Mouse (Mus musculus) left cerebral cortex, adult 2 months (tissue): ENCODE results near the gene Samd13. TPM values are rescaled to one million over a fixed set of nuclear protein-coding genes. Genes with fewer than 3 reads are reported as not detected.

Source experiments
- DNase-seq, 2 experiments: peaks; one replicate each; pipeline ENCODE4 v3.0.0; 2021 to 2022; ENCODE audit warnings: low spot score in 2 of 2, mixed read lengths in 1 of 2; ENCODE audit errors: extremely low spot score in 1 of 2
- H3K27ac ChIP-seq: fragments of 200-600 bp; 2 replicates; pipeline ENCODE4 v1.8.1; 2022
- H3K4me3 ChIP-seq: fragments of 200-600 bp; 2 replicates; pipeline ENCODE4 v1.8.1; 2022
- CTCF ChIP-seq: fragments of 200-600 bp; IDR thresholded peaks from 2 replicates; pipeline ENCODE4 v1.8.1; 2022; ENCODE audit warnings: antibody characterized with exemption, mild to moderate bottlenecking, moderate library complexity
- intact Hi-C: fragments of 180-260 bp; cut with DNase I; formaldehyde crosslinking; loops from one replicate; pipeline ENCODE4 v1.15.1; 2025
- total RNA-seq, 2 experiments: library from RNA; stranded (reverse); gene quantifications; 2 replicates each; pipeline ENCODE4 v1.2.3; 2021

The Samd13 gene
- total RNA-seq, 2 experiments from 2014 or later: 0.28 to 0.45 TPM

DNA sequence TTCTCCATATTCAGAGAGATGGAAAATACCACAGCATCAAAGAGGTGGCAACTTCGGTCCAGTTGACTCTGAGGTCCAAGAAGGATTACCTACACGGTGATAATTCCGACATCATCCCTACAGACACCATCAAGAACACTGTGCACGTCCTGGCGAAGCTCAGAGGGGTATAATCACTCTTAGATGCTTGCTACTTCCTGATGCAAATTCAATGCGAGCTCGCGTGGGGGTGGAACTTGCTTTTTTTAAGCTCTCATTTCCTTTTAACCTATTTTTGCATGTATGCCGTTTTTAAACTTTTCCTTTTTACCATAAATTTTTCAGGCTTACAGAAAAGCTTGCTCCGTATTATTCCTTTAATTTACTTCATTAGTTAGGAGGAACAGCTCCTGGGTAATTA lies 75.1 kb downstream of the Samd13 start:
- intact Hi-C loops: no loop called here
- Histone ChIP-seq H3K27ac (peak overlapping the region; percentile 51; the same call in 1 of the 2 replicates), H3K4me3 (no peak overlapping the region)
- TF ChIP-seq CTCF: no peak
- peak in 1 of 2 experiments; percentile 39 for DNase-seq

DNA sequence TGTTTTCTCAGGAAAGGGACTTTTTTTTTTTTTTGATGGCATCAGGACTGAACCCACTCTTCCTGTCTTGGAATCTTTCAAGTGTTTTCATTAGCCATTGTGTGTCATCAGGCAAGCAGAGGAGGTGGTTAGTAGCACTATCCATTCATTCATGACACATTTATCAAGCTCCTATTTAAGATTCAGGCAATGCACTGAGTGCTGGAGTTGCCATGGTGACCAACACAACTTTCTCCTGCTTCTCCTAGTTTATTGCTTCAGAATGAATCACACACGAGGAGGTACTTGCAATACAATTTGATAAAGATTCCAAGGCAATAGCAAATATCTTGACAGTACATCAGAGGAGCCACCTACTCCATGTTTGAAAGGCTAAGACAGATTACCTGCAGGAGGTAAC lies 78.0 kb downstream of the Samd13 start:
- Histone ChIP-seq H3K4me3 (no peak overlapping the region), H3K27ac (peak overlapping the region; percentile 63)
- no peak for TF ChIP-seq CTCF
- intact Hi-C loops: no loop called here
- DNase-seq: peak in 1 of 2 experiments; percentile 56

DNA sequence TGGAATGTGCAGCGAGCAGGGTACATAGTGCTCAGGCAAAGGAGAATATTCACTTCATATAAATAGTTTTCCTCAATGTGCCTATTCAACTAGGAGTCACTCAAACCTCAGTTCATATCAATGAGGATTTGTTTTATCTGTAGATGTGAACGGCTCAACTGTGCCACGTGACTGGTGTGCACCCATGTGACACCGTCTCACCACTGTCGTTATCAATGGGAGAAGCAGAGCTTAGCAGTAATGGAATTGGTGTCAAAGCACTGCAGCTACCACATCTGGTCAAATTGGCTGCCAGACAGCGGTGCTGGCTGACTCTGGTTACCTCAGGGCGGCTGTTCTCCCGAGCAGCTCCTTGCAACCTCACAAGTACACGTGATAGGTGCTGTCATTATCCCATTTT lies 80.7 kb downstream of the Samd13 start:
- intact Hi-C loops: no loop called here
- TF ChIP-seq CTCF: no peak
- no peak for DNase-seq
- H3K27ac ChIP-seq: no peak overlapping the region
- no peak overlapping the region for H3K4me3 ChIP-seq

DNA sequence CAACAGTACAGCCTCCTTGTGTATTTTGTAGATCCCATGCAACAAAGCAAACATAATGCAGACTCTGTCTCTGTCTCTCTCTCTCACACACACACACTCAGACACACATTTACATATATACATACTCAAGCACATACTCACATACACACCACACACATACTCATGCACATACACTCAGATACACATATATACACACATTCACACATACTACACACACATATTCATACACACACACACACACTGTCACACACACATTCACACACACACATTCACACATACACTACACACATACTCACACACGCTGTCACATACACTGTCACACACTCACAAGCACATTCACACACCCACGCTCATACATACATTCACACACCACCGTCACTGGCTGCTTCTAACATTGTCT lies 82.9 kb downstream of the Samd13 start:
- intact Hi-C loops: no loop called here
- DNase-seq: no peak
- no peak for TF ChIP-seq CTCF

DNA sequence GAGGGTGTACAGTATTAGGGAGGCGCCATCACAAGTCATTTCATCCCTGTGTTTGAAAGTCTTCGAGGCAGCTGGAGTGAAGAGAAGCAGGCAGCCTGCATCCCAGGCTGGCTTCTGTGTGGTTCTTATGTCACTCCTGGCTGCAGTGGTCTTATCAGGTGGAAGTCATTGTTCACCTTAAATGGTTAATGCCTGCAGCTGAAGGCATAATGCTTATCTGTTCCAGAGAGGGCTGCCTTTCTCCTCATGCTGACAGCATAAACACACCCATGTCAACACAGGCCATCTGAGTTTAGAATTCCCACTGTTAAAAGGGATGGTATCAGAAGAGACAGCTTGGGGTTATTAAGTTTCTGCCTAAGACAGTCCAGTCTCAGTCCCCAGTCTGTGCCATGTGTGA lies 84.2 kb downstream of the Samd13 start:
- no peak for TF ChIP-seq CTCF
- intact Hi-C loops: no loop called here

More for the DNA sequence above, 82.9 kb downstream of the Samd13 start:
- Histone ChIP-seq H3K27ac (no peak overlapping the region), H3K4me3 (no peak overlapping the region)

DNA sequence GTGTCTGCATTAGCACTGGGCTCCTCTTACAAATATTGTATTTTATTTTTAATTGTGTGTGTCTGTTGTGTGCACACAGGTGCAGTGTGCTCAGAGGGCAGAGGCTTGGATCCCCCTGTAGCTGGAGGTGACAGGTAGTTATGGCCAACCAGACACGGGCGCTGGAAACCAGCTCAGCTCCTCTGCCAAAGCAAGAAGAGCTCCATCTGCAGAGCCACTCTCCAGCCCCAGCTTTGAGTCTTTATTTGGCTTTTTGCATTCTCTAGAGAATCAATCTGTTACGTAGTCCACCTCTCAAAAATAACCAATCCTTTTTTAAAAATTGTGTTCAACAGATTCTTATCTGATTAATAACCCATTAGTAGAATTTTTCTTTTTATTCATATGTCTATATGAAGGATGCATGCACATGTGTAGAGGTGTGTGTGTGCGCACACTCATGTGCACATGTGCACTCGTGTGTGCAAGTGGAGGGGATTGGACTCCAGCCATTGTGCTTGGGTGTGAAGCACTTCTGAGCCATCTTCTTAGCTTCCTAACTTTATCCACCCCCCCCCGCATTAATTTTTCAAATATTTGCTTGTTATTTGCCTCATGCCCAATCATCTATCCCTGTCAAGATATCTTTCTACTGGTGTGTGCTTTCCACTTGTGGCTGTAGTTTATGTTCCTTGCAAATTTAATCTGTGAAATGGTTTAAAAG lies 86.0 kb downstream of the Samd13 start:
- Histone ChIP-seq H3K27ac (peak overlapping the region; percentile 75), H3K4me3 (no peak overlapping the region)
- TF ChIP-seq CTCF: no peak
- intact Hi-C loops: loop anchor here (1.0 to 2.0 kb wide), 2 partner anchors 21 to 31 kb away; no protein-coding TSS in a partner anchor
- no peak for DNase-seq

More for the DNA sequence above, 84.2 kb downstream of the Samd13 start:
- DNase-seq: no peak
- Histone ChIP-seq H3K4me3 (no peak overlapping the region), H3K27ac (no peak overlapping the region)

DNA sequence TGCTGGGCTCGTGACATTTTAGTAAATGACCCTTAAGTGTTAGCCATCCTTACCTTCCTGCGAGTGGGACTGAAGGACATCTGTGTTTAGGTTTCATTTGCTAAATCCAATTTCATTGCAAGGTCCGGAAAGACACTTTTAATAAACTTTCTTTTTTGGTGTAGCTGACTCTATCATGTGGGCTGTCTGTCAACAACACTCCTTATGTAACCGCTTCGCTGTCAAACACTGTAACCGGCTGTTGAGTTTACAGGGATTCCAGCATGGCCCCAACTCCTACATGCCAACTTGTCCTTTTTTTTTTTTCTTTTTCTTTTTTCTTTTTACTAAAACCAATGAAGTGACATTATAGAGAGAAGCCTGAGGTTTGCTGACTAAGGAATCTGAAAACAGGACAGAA lies 87.0 kb downstream of the Samd13 start:
- no peak for TF ChIP-seq CTCF
- Histone ChIP-seq H3K4me3 (no peak overlapping the region), H3K27ac (peak overlapping the region; percentile 75)
- DNase-seq: no peak
- intact Hi-C loops: loop anchor here (2.0 kb wide), 1 partner anchor 30 kb away; no protein-coding TSS in a partner anchor

DNA sequence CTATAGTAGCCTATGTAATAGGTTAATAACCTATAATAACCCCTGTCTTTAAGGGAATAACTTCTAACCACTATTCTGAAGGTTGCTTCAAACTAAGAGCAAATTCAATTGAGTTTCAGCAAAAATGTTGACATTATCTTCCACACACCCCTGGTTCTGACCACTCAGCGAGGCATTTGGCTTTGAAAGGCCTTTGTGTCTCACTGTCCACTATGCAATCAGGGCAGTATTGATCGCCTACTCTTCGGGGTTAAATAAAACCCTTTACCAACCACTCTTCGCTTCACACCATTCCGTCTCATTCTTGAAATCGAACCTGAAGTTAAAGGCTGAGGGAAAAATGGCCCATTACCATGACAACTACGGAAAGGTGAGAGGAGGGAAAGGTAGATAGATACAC lies 88.5 kb downstream of the Samd13 start:
- H3K4me3 ChIP-seq: no peak overlapping the region
- no peak overlapping the region for H3K27ac ChIP-seq
- TF ChIP-seq CTCF: no peak
- no peak for DNase-seq
- intact Hi-C loops: no loop called here

DNA sequence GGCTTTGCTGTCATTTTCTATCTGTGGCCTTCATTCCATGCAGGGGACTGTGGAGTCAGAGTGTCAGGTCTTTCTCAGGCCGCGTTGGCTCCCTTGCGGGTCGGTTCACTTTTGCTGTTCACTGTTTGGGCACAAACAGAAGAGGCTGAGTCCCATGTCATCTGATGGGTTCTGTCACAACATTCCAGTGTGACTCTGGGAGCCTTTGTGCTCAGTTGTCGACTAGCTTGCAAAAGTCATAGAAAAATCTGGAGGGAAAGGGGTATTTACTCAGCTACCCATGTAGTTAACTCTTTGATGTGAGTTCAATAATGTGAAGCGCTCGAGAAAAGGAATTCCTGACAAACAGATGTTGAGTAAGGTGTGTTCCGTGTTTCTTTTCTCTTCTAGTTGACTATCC lies 89.0 kb downstream of the Samd13 start:
- TF ChIP-seq CTCF: no peak
- intact Hi-C loops: no loop called here
- Histone ChIP-seq H3K27ac (no peak overlapping the region), H3K4me3 (no peak overlapping the region)
- no peak for DNase-seq

DNA sequence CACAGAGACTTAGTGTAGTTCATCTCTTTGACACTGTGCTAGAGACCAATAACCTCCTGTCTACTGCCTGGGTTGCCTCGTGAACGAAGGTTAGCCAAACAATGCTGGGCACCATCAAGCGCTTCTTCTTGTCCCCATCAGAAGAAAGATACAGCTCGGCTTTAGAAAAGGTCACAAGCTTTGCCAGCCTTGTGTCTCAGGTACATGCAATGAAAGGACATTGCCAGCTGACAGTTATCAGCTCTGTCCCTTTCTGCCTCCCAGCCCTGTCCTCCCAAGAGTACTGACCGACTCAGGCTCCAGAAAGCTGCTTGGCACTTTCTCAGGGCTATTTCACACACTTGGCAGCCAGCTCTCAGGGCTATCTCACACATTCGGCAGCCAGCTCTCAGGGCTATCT lies 90.0 kb downstream of the Samd13 start:
- TF ChIP-seq CTCF: no peak
- no peak overlapping the region for H3K4me3 ChIP-seq

More for the DNA sequence above, 90.0 kb downstream of the Samd13 start:
- intact Hi-C loops: no loop called here
- DNase-seq: no peak
- H3K27ac ChIP-seq: no peak overlapping the region

Other genes starting within 250 kb of the Samd13 start
- gene Ctbs, start 235.8 kb downstream of the Samd13 start, total RNA-seq: 1 to 10 TPM; 7.1 to 8.1 TPM
- gene Spata1, start 185.8 kb downstream of the Samd13 start, total RNA-seq: 1 to 10 TPM; 3.2 to 3.7 TPM
- 10 to 100 TPM; 41.1 to 46.3 TPM for gene Gng5, start 185.8 kb downstream of the Samd13 start, total RNA-seq
- 10 to 100 TPM; 16.9 to 20.7 TPM for gene Rpf1, start 164.2 kb downstream of the Samd13 start, total RNA-seq
- gene Uox, start 115.2 kb downstream of the Samd13 start, total RNA-seq: under 1 TPM; 0.27 to 0.37 TPM
- gene Dnase2b, start 70.0 kb downstream of the Samd13 start, total RNA-seq: not detected
- gene 4930503B20Rik, start 34.3 kb downstream of the Samd13 start, total RNA-seq: not detected
- gene Prkacb, start 127.4 kb upstream of the Samd13 start, total RNA-seq: 100 to 1,000 TPM; 425 to 476 TPM
- gene Ttll7, start 166.8 kb upstream of the Samd13 start, total RNA-seq: 100 to 1,000 TPM; 178 to 182 TPM